Mouse (Mus musculus) G1E (cell line): ENCODE data around the gene Ovol3. TPM values are rescaled to one million over a fixed set of nuclear protein-coding genes. Genes with fewer than 3 reads are reported as not detected.

ENCODE experiments used
- ATAC-seq: 2 replicates; pipeline ENCODE4 v1.8.0; 2016; ENCODE audit warnings: mild to moderate bottlenecking; ENCODE audit not compliant: insufficient number of reproducible peaks, poor library complexity, low FRiP score, severe bottlenecking; ENCODE audit errors: extremely low read depth
- DNase-seq: peaks from one replicate; pipeline ENCODE4 v3.0.0; 2012; ENCODE audit warnings: low spot score
- H3K27me3 ChIP-seq: 2 replicates; pipeline ENCODE4 v1.6.1; 2012; ENCODE audit warnings: mild to moderate bottlenecking, low read length, inconsistent platforms; ENCODE audit not compliant: insufficient read depth
- H3K36me3 ChIP-seq: replicated peaks from 2 replicates; pipeline ENCODE3; 2012; ENCODE audit warnings: mild to moderate bottlenecking, inconsistent platforms
- H3K4me1 ChIP-seq: 2 replicates; pipeline ENCODE4 v1.6.1; 2012; ENCODE audit warnings: low read depth, low read length, inconsistent platforms, mixed read lengths; ENCODE audit not compliant: insufficient read depth
- H3K4me3 ChIP-seq: 2 replicates; pipeline ENCODE4 v1.5.1; 2012; ENCODE audit warnings: low read depth, mild to moderate bottlenecking, inconsistent platforms, low read length, moderate library complexity, mixed read lengths
- H3K9me3 ChIP-seq: replicated peaks from 2 replicates; pipeline ENCODE4 v1.6.1; 2012; ENCODE audit warnings: inconsistent platforms
- CTCF ChIP-seq: IDR thresholded peaks from 2 replicates; pipeline ENCODE4 v1.5.1; 2012; ENCODE audit warnings: low read depth, low read length, inconsistent platforms, mixed read lengths
- GATA1 ChIP-seq: IDR thresholded peaks from 2 replicates; pipeline ENCODE4 v1.6.1; 2012; ENCODE audit warnings: borderline replicate concordance, low read length, inconsistent platforms, mixed read lengths
- GATA2 ChIP-seq: IDR thresholded peaks from 2 replicates; pipeline ENCODE4 v1.6.1; 2012; ENCODE audit warnings: low read depth, low read length, inconsistent platforms, borderline replicate concordance
- POLR2AphosphoS5 ChIP-seq: IDR thresholded peaks from 2 replicates; pipeline ENCODE4 v1.6.1; 2012; ENCODE audit warnings: low read depth, low read length, inconsistent platforms; ENCODE audit not compliant: insufficient replicate concordance
- TAL1 ChIP-seq: conservative IDR thresholded peaks from 2 replicates; pipeline ENCODE4 v1.6.1; 2012; ENCODE audit warnings: low read depth, low read length, inconsistent platforms, mixed read lengths
- polyA plus RNA-seq: library from polyadenylated mRNA; stranded (reverse); fragments of >175 nt; gene quantifications from 2 replicates; pipeline ENCODE4 v1.2.3, GENCODE M21; 2012
- total RNA-seq, 2 experiments: library from RNA; stranded (forward) in 1 of 2; stranded (reverse) in 1 of 2; fragments of 200-1000 nt in 1 of 2; fragments of >200 nt in 1 of 2; fragmentation: Nextera tagmentation in 1 of 2; gene quantifications; 2 replicates each; pipeline ENCODE4 v1.2.3; 2014 to 2017

Ovol3 gene
- total and polyA plus RNA-seq, 3 experiments, result not detected

DNA sequence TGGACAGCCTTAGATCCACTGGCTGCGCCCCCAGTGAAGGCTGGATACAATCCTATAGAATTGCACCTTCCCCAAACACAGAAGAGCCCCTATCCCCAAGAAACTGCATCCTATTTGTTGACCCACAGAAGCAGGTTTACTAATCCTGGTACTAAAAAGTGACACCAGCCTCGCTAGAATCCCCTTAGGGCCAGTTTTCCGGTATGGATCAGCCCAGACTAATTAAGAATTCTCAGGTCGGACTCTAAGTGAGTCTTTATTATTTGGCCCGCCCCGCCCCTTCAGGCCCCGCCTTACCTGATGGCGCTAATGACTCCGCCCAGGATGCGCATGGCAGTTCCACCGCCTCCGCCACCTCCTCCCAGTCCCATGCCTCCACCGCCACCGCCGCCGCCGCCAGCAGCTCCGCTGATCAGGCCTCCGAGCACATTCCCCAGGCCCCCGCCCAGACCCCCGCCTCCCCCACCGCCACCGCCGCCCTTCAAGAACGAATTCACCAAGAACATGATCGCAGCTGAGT, 41.9 kb downstream of the Ovol3 start:
- no peaks in the 10 kb centered on the region for H3K27me3 ChIP-seq

DNA sequence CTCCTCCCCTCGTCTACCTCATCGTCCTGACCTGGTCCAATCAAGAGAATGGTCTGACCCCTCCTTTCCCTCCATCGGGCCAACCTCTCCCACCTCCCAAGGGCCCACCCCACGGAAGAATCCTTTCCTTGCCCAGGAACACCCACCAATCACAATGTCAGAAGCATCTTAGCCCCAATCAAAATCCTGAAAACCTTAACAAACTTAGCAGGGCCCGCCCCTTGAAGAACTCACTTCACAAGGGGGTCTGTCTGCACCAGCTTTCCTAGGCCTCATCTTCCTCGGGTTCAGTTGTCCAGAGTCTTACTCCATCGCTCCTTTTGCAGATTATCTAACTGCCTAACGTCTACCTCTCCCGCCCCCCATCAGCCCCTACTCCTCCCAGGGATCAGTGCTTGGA, 42.5 kb downstream of the Ovol3 start:
- Histone ChIP-seq H3K4me1 (peaks cover 37% of the 10 kb centered on the region), H3K27me3 (no peaks in the 10 kb centered on the region), H3K36me3 (peaks cover 60% of the 10 kb centered on the region), H3K4me3 (no peak overlapping the region), H3K9me3 (no peaks in the 10 kb centered on the region)
- TF ChIP-seq TAL1, result no peak
- TF ChIP-seq POLR2AphosphoS5, result no peak
- TF ChIP-seq GATA1, result no peak
- no peak for TF ChIP-seq CTCF
- no peak for TF ChIP-seq GATA2
- DNase-seq, result no peak
- no peak for ATAC-seq

More for the DNA sequence above, 41.9 kb downstream of the Ovol3 start:
- Histone ChIP-seq H3K4me3 (peak overlapping the region; percentile 80), H3K36me3 (peaks cover 54% of the 10 kb centered on the region), H3K4me1 (peaks cover 39% of the 10 kb centered on the region), H3K9me3 (no peaks in the 10 kb centered on the region)
- TF ChIP-seq TAL1 (no peak), CTCF (no peak), GATA1 (no peak), GATA2 (no peak), POLR2AphosphoS5 (no peak)
- DNase-seq (peak; percentile 74), ATAC-seq (peak; percentile 66)

GRCm38 (mm10) chr7:30192088-30192487, 43.4 kb downstream of the Ovol3 start:
- Histone ChIP-seq H3K27me3 (no peaks in the 10 kb centered on the region), H3K4me1 (peaks cover 35% of the 10 kb centered on the region), H3K4me3 (no peak overlapping the region), H3K9me3 (no peaks in the 10 kb centered on the region), H3K36me3 (peaks cover 69% of the 10 kb centered on the region)
- no peak for ATAC-seq
- DNase-seq, result no peak
- TF ChIP-seq TAL1 (no peak), CTCF (no peak), POLR2AphosphoS5 (no peak), GATA1 (no peak), GATA2 (no peak)

DNA sequence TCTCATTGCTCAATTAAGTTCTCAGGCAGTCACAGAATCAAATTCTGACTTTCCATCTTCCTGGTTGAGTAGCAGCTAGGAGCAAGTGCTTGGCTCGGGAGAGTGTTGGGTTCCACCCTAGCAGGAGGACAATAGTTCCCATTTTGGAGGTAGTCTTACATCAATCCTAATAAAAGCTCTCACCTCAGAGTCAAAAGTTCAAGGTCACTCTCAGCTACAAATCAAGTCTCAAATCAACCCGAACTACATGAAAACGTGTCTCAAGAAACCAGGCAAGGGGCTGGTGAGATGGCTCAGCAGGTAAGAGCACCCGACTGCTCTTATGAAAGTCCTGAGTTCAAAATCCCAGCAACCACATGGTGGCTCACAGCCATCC, 46.4 kb downstream of the Ovol3 start:
- H3K27me3 ChIP-seq, result no peaks in the 10 kb centered on the region
- ATAC-seq (no peak), DNase-seq (no peak)
- H3K4me1 ChIP-seq, result peaks cover 40% of the 10 kb centered on the region
- H3K4me3 ChIP-seq, result no peak overlapping the region
- TF ChIP-seq CTCF (no peak), GATA2 (no peak), GATA1 (no peak), POLR2AphosphoS5 (no peak), TAL1 (no peak)
- peaks cover 85% of the 10 kb centered on the region for H3K36me3 ChIP-seq
- no peaks in the 10 kb centered on the region for H3K9me3 ChIP-seq

- Histone ChIP-seq H3K4me3 (no peak overlapping the region), H3K27me3 (no peaks in the 10 kb centered on the region), H3K36me3 (peaks cover 85% of the 10 kb centered on the region), H3K9me3 (no peaks in the 10 kb centered on the region), H3K4me1 (peaks cover 44% of the 10 kb centered on the region)
- DNase-seq (no peak), ATAC-seq (no peak)
- TF ChIP-seq CTCF (no peak), GATA1 (no peak), TAL1 (no peak), GATA2 (no peak), POLR2AphosphoS5 (no peak)
Measured at GRCm38 (mm10) chr7:30188344-30189115, 47.0 kb downstream of the Ovol3 start.

GRCm38 (mm10) chr7:30184641-30185348, 50.7 kb downstream of the Ovol3 start:
- ATAC-seq (no peak), DNase-seq (no peak)
- peaks cover 50% of the 10 kb centered on the region for H3K36me3 ChIP-seq
- TF ChIP-seq TAL1 (no peak), POLR2AphosphoS5 (no peak), CTCF (no peak), GATA1 (no peak), GATA2 (no peak)
- H3K4me1 ChIP-seq, result peaks cover 42% of the 10 kb centered on the region
- no peaks in the 10 kb centered on the region for H3K27me3 ChIP-seq
- H3K4me3 ChIP-seq, result peak overlapping the region; percentile 72
- no peaks in the 10 kb centered on the region for H3K9me3 ChIP-seq
